Mouse (Mus musculus) limb, embryonic 14.5 days (tissue): ENCODE data around the gene Col15a1. TPM values are rescaled to one million over a fixed set of nuclear protein-coding genes. Genes with fewer than 3 reads are reported as not detected.

Experiments used
- ATAC-seq: fragments of 200-750 bp; cut with Nextera tagmentation; 2 replicates; pipeline ENCODE4 v1.8.0; 2017; ENCODE audit warnings: low read depth, moderate number of reproducible peaks, moderate TSS enrichment; ENCODE audit not compliant: low FRiP score
- DNase-seq: peaks from one replicate; pipeline ENCODE4 v3.0.0-alpha.2; 2015; ENCODE audit warnings: low spot score
- H3K27ac ChIP-seq: fragments of 300-500 bp; sonication (generic); replicated peaks from 2 replicates; pipeline ENCODE4 v1.5.1; 2014; ENCODE audit warnings: low read depth, mild to moderate bottlenecking, low read length, moderate library complexity, mixed read lengths
- H3K27me3 ChIP-seq: fragments of 300-500 bp; sonication (generic); 2 replicates; pipeline ENCODE4 v1.6.1; 2014; ENCODE audit warnings: low read length, mixed read lengths; ENCODE audit not compliant: control insufficient read depth, insufficient read depth
- H3K36me3 ChIP-seq: fragments of 300-500 bp; sonication (generic); 2 replicates; pipeline ENCODE4 v1.6.1; 2014; ENCODE audit warnings: mild to moderate bottlenecking, low read length, moderate library complexity, mixed read lengths; ENCODE audit not compliant: control insufficient read depth, insufficient read depth
- H3K4me1 ChIP-seq: fragments of 300-500 bp; sonication (generic); 2 replicates; pipeline ENCODE4 v1.6.1; 2014; ENCODE audit warnings: antibody characterized with exemption, low read length, mixed read lengths; ENCODE audit not compliant: control insufficient read depth, insufficient read depth
- H3K4me2 ChIP-seq: fragments of 300-500 bp; sonication (generic); replicated peaks from 2 replicates; pipeline ENCODE4 v1.6.1; 2014; ENCODE audit warnings: low read depth, mild to moderate bottlenecking, low read length, moderate library complexity; ENCODE audit not compliant: severe bottlenecking
- H3K4me3 ChIP-seq: fragments of 300-500 bp; sonication (generic); replicated peaks from 2 replicates; pipeline ENCODE4 v1.5.1; 2014; ENCODE audit warnings: low read length
- H3K9ac ChIP-seq: fragments of 300-500 bp; sonication (generic); 2 replicates; pipeline ENCODE4 v1.6.1; 2014; ENCODE audit warnings: mild to moderate bottlenecking, low read depth, low read length, moderate library complexity; ENCODE audit not compliant: severe bottlenecking
- H3K9me3 ChIP-seq: fragments of 300-500 bp; sonication (generic); 2 replicates; pipeline ENCODE4 v1.6.1; 2016; ENCODE audit warnings: low read length; ENCODE audit not compliant: control insufficient read depth
- POLR2A ChIP-seq: fragments of 200-500 bp; IDR thresholded peaks from 2 replicates; pipeline ENCODE4 v1.8.0; 2012; ENCODE audit warnings: inconsistent platforms, mild to moderate bottlenecking, moderate library complexity, borderline replicate concordance; ENCODE audit not compliant: insufficient read depth, insufficient read length; ENCODE audit errors: extremely low read depth
- WGBS: fragments of 180-500 bp; shearing (Covaris S2); extraction: QIAGEN DNeasy Blood & Tissue Kit; methylation state at CpG from one replicate; pipeline ENCODE4 v1.1.7; 2014; 5-methylcytosine and 5-hydroxymethylcytosine counted together
- polyA plus RNA-seq, 2 experiments: library from polyadenylated mRNA; depleted of rRNA in 1 of 2; stranded (reverse) in 1 of 2; unstranded in 1 of 2; fragments of >200 nt; fragmentation: Nextera tagmentation in 1 of 2; extraction: Ambion mirVana in 1 of 2; gene quantifications; 2 replicates each; pipeline versions ENCODE4 v1.2.1 to v1.2.3; 2012 to 2014

Col15a1 gene
- 86.3 and 102 TPM in 2 replicates for polyA plus RNA-seq (2012; rRNA removed)
- 30.6 and 31.5 TPM in 2 replicates for polyA plus RNA-seq (2014; fragmentation: Nextera tagmentation; extraction: Ambion mirVana)

- H3K9ac ChIP-seq: peak within 1 kb of the TSS; percentile 58
- DNase-seq (no peak), ATAC-seq (0 out of 2 replicates have a peak, but pooled peaks have one; percentile 11)
- no peaks in the 10 kb centered on the region for H3K36me3 ChIP-seq
- peak within 1 kb of the TSS; percentile 80 for H3K4me2 ChIP-seq
- H3K27me3 ChIP-seq: peaks cover 43% of the 10 kb centered on the region
- peak within 1 kb of the TSS; percentile 53 for H3K4me3 ChIP-seq
- no peak for TF ChIP-seq POLR2A
- WGBS: under 1% methylated on average over 41 of the region's 45 CpGs
- H3K4me1 ChIP-seq: peaks cover 8% of the 10 kb centered on the region
- no peaks in the 10 kb centered on the region for H3K9me3 ChIP-seq
- H3K27ac ChIP-seq: 0 out of 2 replicates have a peak within 1 kb of the TSS, but pooled peaks have one; percentile 4
Observed at GRCm38 (mm10) chr4:47207969-47208420, at the start of gene Col15a1. Gene Col15a1 (plus strand): TSS chr4:47208161.

GRCm38 (mm10) chr4:47161103-47161755, 46.7 kb upstream of the Col15a1 start:
- no peak overlapping the region for H3K9ac ChIP-seq
- no peak for TF ChIP-seq POLR2A
- no peak overlapping the region for H3K4me2 ChIP-seq
- DNase-seq: no peak
- H3K4me1 ChIP-seq: no peaks in the 10 kb centered on the region
- 9% methylated on average over 3 of the region's 4 CpGs for WGBS
- no peak overlapping the region for H3K4me3 ChIP-seq
- H3K9me3 ChIP-seq: 0 out of 2 replicates have a peak, but pooled peaks cover 2% of the 10 kb centered on the region
- no peaks in the 10 kb centered on the region for H3K27me3 ChIP-seq
- no peaks in the 10 kb centered on the region for H3K36me3 ChIP-seq
- H3K27ac ChIP-seq: no peak overlapping the region
- ATAC-seq: no peak

- Histone ChIP-seq H3K4me1 (no peaks in the 10 kb centered on the region), H3K4me3 (no peak overlapping the region), H3K27ac (no peak overlapping the region), H3K9ac (no peak overlapping the region), H3K9me3 (0 out of 2 replicates have a peak, but pooled peaks cover 2% of the 10 kb centered on the region), H3K4me2 (no peak overlapping the region), H3K27me3 (no peaks in the 10 kb centered on the region), H3K36me3 (no peaks in the 10 kb centered on the region)
- WGBS: 61% methylated on average over 12 of the region's 12 CpGs
- no peak for TF ChIP-seq POLR2A
- DNase-seq: no peak
- ATAC-seq: no peak
Observed at GRCm38 (mm10) chr4:47161756-47162587, 46.0 kb upstream of the Col15a1 start.

- 0 out of 2 replicates have a peak, but pooled peaks cover 5% of the 10 kb centered on the region for H3K4me1 ChIP-seq
- DNase-seq (no peak), ATAC-seq (no peak)
- H3K9me3 ChIP-seq: no peaks in the 10 kb centered on the region
- H3K9ac ChIP-seq: no peak overlapping the region
- no peak for TF ChIP-seq POLR2A
- no peaks in the 10 kb centered on the region for H3K36me3 ChIP-seq
- no peaks in the 10 kb centered on the region for H3K27me3 ChIP-seq
- H3K27ac ChIP-seq: no peak overlapping the region
- H3K4me2 ChIP-seq: no peak overlapping the region
- 50% methylated on average over 1 of the region's 1 CpGs for WGBS
- no peak overlapping the region for H3K4me3 ChIP-seq
Observed at GRCm38 (mm10) chr4:47172314-47172713, 35.6 kb upstream of the Col15a1 start.

GRCm38 (mm10) chr4:47177101-47177500, 30.9 kb upstream of the Col15a1 start:
- H3K4me2 ChIP-seq: no peak overlapping the region
- 80% methylated on average over 8 of the region's 8 CpGs for WGBS
- no peak for DNase-seq

More at GRCm38 (mm10) chr4:47177101-47177500, 30.9 kb upstream of the Col15a1 start:
- no peak for TF ChIP-seq POLR2A
- H3K9me3 ChIP-seq: no peaks in the 10 kb centered on the region
- no peaks in the 10 kb centered on the region for H3K27me3 ChIP-seq
- H3K9ac ChIP-seq: no peak overlapping the region
- H3K27ac ChIP-seq: no peak overlapping the region
- H3K36me3 ChIP-seq: no peaks in the 10 kb centered on the region
- no peak overlapping the region for H3K4me3 ChIP-seq
- H3K4me1 ChIP-seq: 0 out of 2 replicates have a peak, but pooled peaks cover 5% of the 10 kb centered on the region
- no peak for ATAC-seq
